Mouse (Mus musculus): ENCODE data around the gene Matn4. TPM values are rescaled to one million over a fixed set of nuclear protein-coding genes. Genes with fewer than 3 reads are reported as not detected.
"Not testable (repeated sequence)": the region's sequence is repeated elsewhere in the genome, so short reads cannot be mapped to it uniquely, and the experiment has no call there.

Gene Matn4
- polyA plus RNA-seq, 1 experiment = not detected

DNA sequence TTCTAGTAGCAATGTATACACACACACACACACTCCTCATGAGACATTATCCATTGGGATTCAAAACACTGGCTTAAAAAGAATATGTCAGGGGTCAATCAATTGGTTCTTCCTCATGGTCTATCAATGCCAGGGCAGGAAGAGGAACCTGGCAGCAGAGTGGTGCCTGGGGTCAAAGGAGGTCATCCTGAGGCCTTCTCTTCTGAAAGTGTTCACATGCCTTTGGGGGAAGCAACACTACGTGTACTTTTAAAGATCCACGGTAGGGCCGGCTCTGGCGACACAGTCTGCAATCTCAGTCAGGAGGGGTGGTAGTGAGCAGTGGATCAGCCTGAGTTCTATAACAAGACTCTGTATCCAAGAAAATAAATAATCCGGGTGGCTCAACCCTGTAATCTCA lies 45.3 kb downstream of the Matn4 start:
- H3K4me3 ChIP-seq (replicated peaks) = no peak overlapping the region
- H3K9me3 ChIP-seq = peaks cover 10% of the 10 kb centered on the region
- peaks cover 29% of the 10 kb centered on the region for H3K4me1 ChIP-seq
- H3K27me3 ChIP-seq (replicated peaks) = peaks cover 17% of the 10 kb centered on the region
- TF ChIP-seq GATA1 (IDR thresholded peaks at IDR 0.05; ENCODE audit: borderline replicate concordance, low read length) = no peak
- no peak for TF ChIP-seq FLI1 (IDR thresholded peaks at IDR 0.05; ENCODE audit: low read length)
- H3K36me3 ChIP-seq (replicated peaks; ENCODE audit: low read length) = peaks cover 1% of the 10 kb centered on the region

- peaks cover 2% of the 10 kb centered on the region for H3K36me3 ChIP-seq (replicated peaks; ENCODE audit: low read length)
- TF ChIP-seq GATA1 (IDR thresholded peaks at IDR 0.05; ENCODE audit: borderline replicate concordance, low read length) (no peak), FLI1 (IDR thresholded peaks at IDR 0.05; ENCODE audit: low read length) (no peak)
- no peak overlapping the region for H3K4me3 ChIP-seq (replicated peaks)
- peaks cover 12% of the 10 kb centered on the region for H3K9me3 ChIP-seq
- peaks cover 29% of the 10 kb centered on the region for H3K4me1 ChIP-seq
- peaks cover 20% of the 10 kb centered on the region for H3K27me3 ChIP-seq (replicated peaks)
Observed at GRCm38 (mm10) chr2:164359031-164359430, 45.9 kb downstream of the Matn4 start.

DNA sequence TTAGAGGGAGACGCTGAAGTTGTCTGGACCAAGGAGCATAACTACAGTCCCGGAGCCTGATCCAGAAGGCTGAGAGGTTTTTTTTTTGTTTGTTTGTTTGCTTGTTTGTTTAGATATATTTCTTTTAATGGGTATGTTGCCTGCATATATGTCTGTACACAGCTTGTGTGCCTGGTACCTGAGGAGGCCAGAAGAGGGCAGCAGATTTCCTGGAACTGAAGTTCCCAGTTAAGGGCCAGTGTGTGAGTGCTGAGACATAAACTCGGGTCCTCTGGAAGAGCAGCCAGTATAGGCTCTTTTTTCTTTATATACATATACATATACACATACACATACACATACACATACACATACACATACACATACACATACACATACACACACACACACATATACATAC lies 46.6 kb downstream of the Matn4 start:
- Histone ChIP-seq H3K27me3 (replicated peaks) (peaks cover 25% of the 10 kb centered on the region), H3K4me3 (replicated peaks) (no peak overlapping the region), H3K4me1 (peaks cover 33% of the 10 kb centered on the region), H3K36me3 (replicated peaks; ENCODE audit: low read length) (peaks cover 2% of the 10 kb centered on the region), H3K9me3 (peaks cover 18% of the 10 kb centered on the region)
- TF ChIP-seq GATA1 (IDR thresholded peaks at IDR 0.05; ENCODE audit: borderline replicate concordance, low read length) (no peak), FLI1 (IDR thresholded peaks at IDR 0.05; ENCODE audit: low read length) (no peak)

DNA sequence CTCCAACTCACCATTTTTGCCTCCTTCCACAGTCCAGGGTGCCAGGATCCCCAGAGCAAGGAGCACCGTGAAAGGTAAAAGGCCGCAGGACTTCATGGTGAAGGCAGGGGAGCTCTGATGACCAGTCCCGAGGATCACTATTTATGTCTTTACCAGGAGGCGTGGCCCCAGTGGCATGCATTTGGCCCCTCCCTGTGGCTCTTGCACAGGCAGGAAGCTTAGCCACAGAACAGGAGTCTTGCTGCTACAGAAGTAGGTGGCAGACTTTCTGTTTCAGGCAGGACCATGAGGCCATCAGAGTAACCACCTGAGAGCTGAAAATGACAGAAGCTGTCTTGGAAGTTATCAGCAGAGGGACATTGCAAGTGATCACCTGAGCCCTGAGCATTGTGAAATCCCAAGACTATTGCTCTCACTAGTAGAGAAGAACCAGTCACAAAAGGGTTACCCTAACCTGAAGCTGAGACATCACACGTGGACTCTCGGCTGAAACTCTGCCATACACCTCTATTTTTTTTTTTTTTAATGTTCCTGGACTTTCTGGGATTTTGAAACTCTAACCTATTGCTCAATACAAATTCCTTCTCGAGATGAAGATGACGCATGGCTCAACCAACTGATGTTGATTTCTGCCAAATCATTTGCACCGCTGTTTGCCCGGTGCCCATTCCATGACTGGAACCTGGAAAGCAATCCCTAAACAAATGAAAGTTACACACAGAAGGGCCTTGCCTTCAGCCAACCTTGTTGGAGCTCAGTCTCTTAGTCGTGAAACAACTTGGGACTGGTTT lies 48.6 kb downstream of the Matn4 start:
- Histone ChIP-seq H3K9me3 (peaks cover 18% of the 10 kb centered on the region), H3K4me1 (peaks cover 38% of the 10 kb centered on the region), H3K27me3 (replicated peaks) (peaks cover 21% of the 10 kb centered on the region), H3K4me3 (replicated peaks) (peak overlapping the region; percentile 47), H3K36me3 (replicated peaks; ENCODE audit: low read length) (peaks cover 2% of the 10 kb centered on the region)
- TF ChIP-seq GATA1 (IDR thresholded peaks at IDR 0.05; ENCODE audit: borderline replicate concordance, low read length) (no peak), FLI1 (IDR thresholded peaks at IDR 0.05; ENCODE audit: low read length) (no peak)

- no peak for TF ChIP-seq FLI1 (IDR thresholded peaks at IDR 0.05; ENCODE audit: low read length)
- TF ChIP-seq GATA1 (IDR thresholded peaks at IDR 0.05; ENCODE audit: borderline replicate concordance, low read length) = no peak
- H3K9me3 ChIP-seq = peaks cover 21% of the 10 kb centered on the region
- peaks cover 34% of the 10 kb centered on the region for H3K4me1 ChIP-seq
Observed at GRCm38 (mm10) chr2:164353356-164353755, 51.6 kb downstream of the Matn4 start.

DNA sequence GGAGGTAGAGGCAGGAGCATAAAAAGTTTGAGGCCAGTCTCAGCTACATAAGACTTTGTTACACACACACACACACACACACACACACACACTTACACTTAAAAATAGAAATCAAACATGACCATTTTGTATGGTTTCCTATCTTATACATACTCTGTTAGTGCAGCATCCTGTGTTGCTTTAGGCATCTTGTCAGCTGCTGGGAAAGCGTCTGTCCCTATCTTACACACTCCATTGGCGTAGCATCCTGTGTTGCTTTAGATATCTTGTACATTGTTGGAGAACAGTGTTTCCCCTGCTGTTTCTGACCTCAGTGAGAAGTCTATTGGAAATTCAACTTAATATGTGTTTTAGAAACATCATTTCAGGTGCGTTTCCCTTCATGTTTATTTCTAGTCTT lies 52.3 kb downstream of the Matn4 start:
- TF ChIP-seq GATA1 (IDR thresholded peaks at IDR 0.05; ENCODE audit: borderline replicate concordance, low read length) = no peak
- no peak for TF ChIP-seq FLI1 (IDR thresholded peaks at IDR 0.05; ENCODE audit: low read length)
- Histone ChIP-seq H3K4me1 (peaks cover 34% of the 10 kb centered on the region), H3K9me3 (peaks cover 21% of the 10 kb centered on the region), H3K4me3 (replicated peaks) (no peak overlapping the region), H3K27me3 (replicated peaks) (peaks cover 15% of the 10 kb centered on the region), H3K36me3 (replicated peaks; ENCODE audit: low read length) (peaks cover 2% of the 10 kb centered on the region)

More at GRCm38 (mm10) chr2:164353356-164353755, 51.6 kb downstream of the Matn4 start:
- Histone ChIP-seq H3K27me3 (replicated peaks) (peaks cover 15% of the 10 kb centered on the region), H3K4me3 (replicated peaks) (no peak overlapping the region), H3K36me3 (replicated peaks; ENCODE audit: low read length) (peaks cover 2% of the 10 kb centered on the region)

DNA sequence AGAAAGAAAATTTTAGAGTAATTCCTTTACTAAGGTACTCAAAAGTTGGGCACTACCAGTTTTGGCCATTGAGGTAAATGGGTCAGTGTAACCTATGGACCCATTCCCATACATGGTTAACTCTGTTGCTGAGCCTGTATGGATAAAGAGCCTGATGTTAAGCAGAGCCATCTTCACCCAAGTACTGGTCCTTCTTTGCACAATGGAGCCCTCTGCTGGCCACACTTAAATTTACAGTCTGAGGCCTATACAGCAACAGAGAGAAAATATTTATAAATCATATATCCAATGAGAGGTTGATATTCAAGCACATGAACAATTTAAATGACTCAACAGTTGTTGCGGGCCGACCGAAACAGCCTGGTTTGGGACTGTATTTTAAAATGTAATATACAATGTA lies 56.0 kb downstream of the Matn4 start:
- H3K36me3 ChIP-seq (replicated peaks; ENCODE audit: low read length) = no peaks in the 10 kb centered on the region
- H3K27me3 ChIP-seq (replicated peaks) = peaks cover 4% of the 10 kb centered on the region
- TF ChIP-seq FLI1 (IDR thresholded peaks at IDR 0.05; ENCODE audit: low read length) = no peak
- no peak for TF ChIP-seq GATA1 (IDR thresholded peaks at IDR 0.05; ENCODE audit: borderline replicate concordance, low read length)
- peaks cover 12% of the 10 kb centered on the region for H3K4me1 ChIP-seq
- H3K4me3 ChIP-seq (replicated peaks) = no peak overlapping the region
- peaks cover 11% of the 10 kb centered on the region; the same call in 1 of the 2 replicates for H3K9me3 ChIP-seq

- H3K27me3 ChIP-seq (replicated peaks); H3K4me1 ChIP-seq; H3K4me3 ChIP-seq (replicated peaks); H3K36me3 ChIP-seq (replicated peaks; ENCODE audit: low read length): not testable (repeated sequence)
- peaks cover 10% of the 10 kb centered on the region; the same call in 1 of the 2 replicates for H3K9me3 ChIP-seq
Observed at GRCm38 (mm10) chr2:164347697-164348096, 57.3 kb downstream of the Matn4 start.

DNA sequence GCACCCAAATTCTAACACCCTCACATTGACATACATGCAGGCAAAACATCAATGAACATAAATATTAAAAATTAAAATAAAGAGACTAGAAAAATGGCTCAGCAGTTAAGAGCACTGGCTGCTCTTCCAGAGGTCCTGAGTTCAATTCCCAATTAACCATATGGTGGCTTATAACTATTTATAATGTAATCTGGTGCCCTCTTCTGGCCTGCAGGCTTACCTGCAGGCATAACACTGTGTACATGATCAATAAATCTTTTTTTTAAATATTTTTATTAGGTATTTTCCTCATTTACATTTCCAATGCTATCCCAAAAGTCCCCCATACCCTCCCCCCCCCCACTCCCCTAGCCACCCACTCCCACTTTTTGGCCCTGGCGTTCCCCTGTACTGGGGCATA lies 61.2 kb downstream of the Matn4 start:
- not testable (repeated sequence) for H3K9me3 ChIP-seq; H3K4me3 ChIP-seq (replicated peaks); H3K36me3 ChIP-seq (replicated peaks; ENCODE audit: low read length); H3K27me3 ChIP-seq (replicated peaks); H3K4me1 ChIP-seq

Other genes with a start within 250 kb of the Matn4 start
- gene Kcns1, start 234.0 kb downstream of the Matn4 start, polyA plus RNA-seq (2012; ENCODE audit: insufficient read depth, low replicate concordance) = not detected in 2 replicates
- gene Wfdc5, start 222.4 kb downstream of the Matn4 start, polyA plus RNA-seq (2012; ENCODE audit: insufficient read depth, low replicate concordance) = not detected in 2 replicates
- not detected in 2 replicates for gene Wfdc12, start 214.6 kb downstream of the Matn4 start, polyA plus RNA-seq (2012; ENCODE audit: insufficient read depth, low replicate concordance)
- gene Wfdc15a, start 205.0 kb downstream of the Matn4 start, polyA plus RNA-seq (2012; ENCODE audit: insufficient read depth, low replicate concordance) = not detected in 2 replicates
- not detected in 2 replicates for gene Wfdc15b, start 183.5 kb downstream of the Matn4 start, polyA plus RNA-seq (2012; ENCODE audit: insufficient read depth, low replicate concordance)
- gene Svs2, start 166.7 kb downstream of the Matn4 start, polyA plus RNA-seq (2012; ENCODE audit: insufficient read depth, low replicate concordance) = not detected in 2 replicates
- not detected in 2 replicates for gene Svs3b, start 148.5 kb downstream of the Matn4 start, polyA plus RNA-seq (2012; ENCODE audit: insufficient read depth, low replicate concordance)
- gene Svs4, start 126.7 kb downstream of the Matn4 start, polyA plus RNA-seq (2012; ENCODE audit: insufficient read depth, low replicate concordance) = not detected in 2 replicates
- not detected in 2 replicates for gene Svs3a, start 115.9 kb downstream of the Matn4 start, polyA plus RNA-seq (2012; ENCODE audit: insufficient read depth, low replicate concordance)
- not detected in 2 replicates for gene Svs6, start 88.4 kb downstream of the Matn4 start, polyA plus RNA-seq (2012; ENCODE audit: insufficient read depth, low replicate concordance)
- gene Svs5, start 72.4 kb downstream of the Matn4 start, polyA plus RNA-seq (2012; ENCODE audit: insufficient read depth, low replicate concordance) = not detected in 2 replicates
- gene Slpi, start 16.1 kb downstream of the Matn4 start, polyA plus RNA-seq (2012; ENCODE audit: insufficient read depth, low replicate concordance) = 10.8 and 19.1 TPM in 2 replicates
- 0.18 TPM in 1 of 2 replicates, not detected in the other for gene Rbpjl, start 2.0 kb downstream of the Matn4 start, polyA plus RNA-seq (2012; ENCODE audit: insufficient read depth, low replicate concordance)
- 0.78 and 6.1 TPM in 2 replicates for gene Sdc4, start 38.7 kb upstream of the Matn4 start, polyA plus RNA-seq (2012; ENCODE audit: insufficient read depth, low replicate concordance)
- gene Sys1, start 51.8 kb upstream of the Matn4 start, polyA plus RNA-seq (2012; ENCODE audit: insufficient read depth, low replicate concordance) = 63.1 and 105 TPM in 2 replicates
- gene Gm20458, start 55.8 kb upstream of the Matn4 start, polyA plus RNA-seq (2012; ENCODE audit: insufficient read depth, low replicate concordance) = 2.4 TPM in 1 of 2 replicates, not detected in the other
- not detected in 2 replicates for gene Trp53tg5, start 68.6 kb upstream of the Matn4 start, polyA plus RNA-seq (2012; ENCODE audit: insufficient read depth, low replicate concordance)
- 1.7 and 4.2 TPM in 2 replicates for gene Dbndd2, start 80.9 kb upstream of the Matn4 start, polyA plus RNA-seq (2012; ENCODE audit: insufficient read depth, low replicate concordance)
- gene Pigt, start 92.4 kb upstream of the Matn4 start, polyA plus RNA-seq (2012; ENCODE audit: insufficient read depth, low replicate concordance) = 103 and 177 TPM in 2 replicates
- 0.48 TPM in 1 of 2 replicates, not detected in the other for gene Wfdc2, start 157.3 kb upstream of the Matn4 start, polyA plus RNA-seq (2012; ENCODE audit: insufficient read depth, low replicate concordance)
- not detected in 2 replicates for gene Spint3, start 168.3 kb upstream of the Matn4 start, polyA plus RNA-seq (2012; ENCODE audit: insufficient read depth, low replicate concordance)
- gene Wfdc6a, start 180.3 kb upstream of the Matn4 start, polyA plus RNA-seq (2012; ENCODE audit: insufficient read depth, low replicate concordance) = not detected in 2 replicates
- not detected in 2 replicates for gene Eppin, start 188.4 kb upstream of the Matn4 start, polyA plus RNA-seq (2012; ENCODE audit: insufficient read depth, low replicate concordance)
- not detected in 2 replicates for gene Wfdc6b, start 208.4 kb upstream of the Matn4 start, polyA plus RNA-seq (2012; ENCODE audit: insufficient read depth, low replicate concordance)
- gene Wfdc8, start 208.5 kb upstream of the Matn4 start, polyA plus RNA-seq (2012; ENCODE audit: insufficient read depth, low replicate concordance) = 0.68 TPM in 1 of 2 replicates, not detected in the other
- not detected in 2 replicates for gene Wfdc16, start 233.6 kb upstream of the Matn4 start, polyA plus RNA-seq (2012; ENCODE audit: insufficient read depth, low replicate concordance)

Measured in megakaryocyte, embryonic 14.5 days (primary cell).